Mouse (Mus musculus): ENCODE results near the gene Sf3b3.

The Sf3b3 gene

DNA sequence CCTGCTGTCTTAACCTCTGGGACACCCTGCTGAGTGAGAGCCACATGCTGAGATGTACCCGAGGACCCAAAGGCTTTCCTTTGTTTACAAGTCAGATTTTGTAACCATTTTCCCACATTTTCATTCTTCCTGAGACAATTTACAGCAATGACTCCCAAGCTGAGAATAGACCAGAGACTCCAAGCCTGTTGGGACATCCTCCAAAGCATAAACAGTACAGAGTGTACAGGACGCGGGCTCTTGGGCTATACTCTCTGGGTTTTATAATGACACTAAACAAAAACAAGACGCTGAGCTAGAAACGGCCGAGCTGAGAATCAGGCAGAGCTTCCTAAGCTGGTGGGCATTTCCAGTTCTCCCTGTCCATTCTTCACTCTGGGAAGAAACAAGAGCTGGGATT lies 71.9 kb downstream of the Sf3b3 start:
- DNase-seq (ENCODE audit: low spot score) = no peak

- no peak for DNase-seq (ENCODE audit: low spot score)
These were observed 72.5 kb downstream of the Sf3b3 start for GRCm38 (mm10) chr8:110774047-110774446.

- no peak for DNase-seq (ENCODE audit: low spot score)
These were observed 74.1 kb downstream of the Sf3b3 start for GRCm38 (mm10) chr8:110772452-110772851.

DNA sequence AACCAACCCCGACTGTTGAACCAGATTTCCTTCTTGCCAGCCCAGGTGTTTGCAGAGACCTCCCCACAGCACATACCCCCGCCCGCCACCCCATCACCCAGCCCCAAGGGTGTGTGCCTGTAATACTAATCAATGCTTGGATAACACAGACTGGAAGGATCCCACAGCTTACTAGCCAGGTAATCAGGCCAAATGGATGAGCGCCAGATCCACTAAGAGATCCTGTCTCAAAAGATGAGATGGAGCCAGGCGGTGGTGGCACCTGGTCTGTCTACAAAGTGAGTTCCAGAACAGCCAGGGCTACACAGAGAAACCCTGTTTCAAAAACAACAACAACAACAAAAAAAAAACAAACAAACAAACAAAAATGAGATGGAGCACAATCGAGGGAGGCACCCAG lies 79.3 kb downstream of the Sf3b3 start:
- no peak for DNase-seq (ENCODE audit: low spot score)

GRCm38 (mm10) chr8:110764671-110765070 lies 81.9 kb downstream of the Sf3b3 start:
- no peak for DNase-seq (ENCODE audit: low spot score)

GRCm38 (mm10) chr8:110761988-110762387 lies 84.6 kb downstream of the Sf3b3 start:
- DNase-seq (ENCODE audit: low spot score) = no peak

DNA sequence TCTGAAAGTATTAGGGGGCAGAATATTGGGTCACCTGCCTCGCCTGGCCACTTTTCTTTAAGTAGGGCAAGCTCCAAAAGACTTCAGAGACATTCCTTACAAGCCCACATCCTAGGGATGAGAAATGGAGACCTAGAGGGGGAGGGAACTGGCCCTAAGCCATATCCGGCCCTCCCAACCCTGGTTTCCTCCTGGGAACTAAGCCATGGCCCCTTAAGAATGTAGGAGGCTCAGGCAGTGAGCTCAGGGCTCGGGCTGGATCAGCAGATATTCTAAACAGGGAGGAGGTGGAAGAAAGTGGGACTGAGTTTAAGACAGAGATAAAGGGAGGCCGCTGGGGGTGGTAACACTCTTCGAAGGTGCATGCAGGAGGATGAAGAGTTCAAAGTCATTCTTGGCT lies 85.4 kb downstream of the Sf3b3 start:
- DNase-seq (ENCODE audit: low spot score) = no peak

- no peak for DNase-seq (ENCODE audit: low spot score)
These were observed 86.2 kb downstream of the Sf3b3 start for GRCm38 (mm10) chr8:110760280-110760940.
